Mouse (Mus musculus): ENCODE results near the gene Sat1. TPM values are rescaled to one million over a fixed set of nuclear protein-coding genes. Genes with fewer than 3 reads are reported as not detected.
A peak's percentile ranks its signal among the peaks of the same experiment; 100 is the strongest.
"Not testable (repeated sequence)": the region's sequence is repeated elsewhere in the genome, so short reads cannot be mapped to it uniquely, and the experiment has no call there.

Sat1 gene
- polyA plus RNA-seq (2015; fragmentation: Nextera tagmentation; extraction: Ambion mirVana) = 163 and 169 TPM in 2 replicates

DNA sequence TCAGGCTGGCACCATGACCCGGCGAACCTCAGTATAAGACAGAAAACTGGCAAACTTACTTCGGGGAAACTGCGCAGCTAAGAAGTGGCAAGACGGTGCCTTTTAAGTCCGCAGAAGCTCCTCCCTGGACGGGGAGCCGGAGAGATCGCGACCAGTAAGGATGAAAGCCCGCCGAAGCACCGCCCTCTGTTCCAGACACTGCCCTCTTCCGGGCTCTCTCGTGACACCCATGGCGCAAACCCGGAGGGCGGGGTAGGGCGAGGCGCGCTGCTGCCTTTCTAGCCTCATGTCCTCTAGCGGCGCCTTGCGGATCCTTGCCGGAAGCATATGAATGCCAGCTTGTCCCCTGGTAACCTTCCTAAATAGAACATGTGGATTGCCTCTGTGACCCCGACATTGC is at the start of gene Sat1:
Gene Sat1, minus strand, starts transcription at position 179 of the 400 bp plus-strand sequence.
- Histone ChIP-seq H3K27ac (replicated peaks) (peak within 1 kb of the TSS; percentile 66), H3K9ac (peak within 1 kb of the TSS; percentile 31; the same call in 1 of the 2 replicates), H3K36me3 (no peaks in the 10 kb centered on the region), H3K4me1 (no peaks in the 10 kb centered on the region), H3K27me3 (no peaks in the 10 kb centered on the region), H3K4me2 (replicated peaks) (peak within 1 kb of the TSS; percentile 46), H3K4me3 (replicated peaks) (peak within 1 kb of the TSS; percentile 51), H3K9me3 (replicated peaks) (no peaks in the 10 kb centered on the region)
- ATAC-seq (ENCODE audit: insufficient number of reproducible peaks, low FRiP score, low TSS enrichment, low read depth) = peak; percentile 95
- 17% methylated on average over 26 of the region's 26 CpGs for WGBS

DNA sequence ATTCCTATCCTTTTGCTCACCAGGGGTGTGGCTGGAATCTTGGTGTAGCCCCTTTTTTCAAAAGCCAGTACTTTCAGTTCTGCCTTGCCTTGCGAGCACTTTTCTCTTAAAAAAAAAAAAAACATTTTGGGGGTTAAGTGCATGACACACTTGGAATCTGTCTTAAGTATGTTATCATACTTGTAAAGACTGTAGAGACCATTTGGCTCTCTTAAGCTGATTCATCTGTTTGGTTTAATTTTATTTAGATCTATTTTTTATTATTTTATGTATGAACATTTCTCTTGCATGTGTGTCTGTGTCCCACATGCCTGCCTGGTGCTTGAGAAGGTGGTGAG is 46.6 kb upstream of the Sat1 start:
- Histone ChIP-seq H3K9me3 (replicated peaks) (no peaks in the 10 kb centered on the region), H3K36me3 (no peaks in the 10 kb centered on the region), H3K4me1 (no peaks in the 10 kb centered on the region), H3K4me3 (replicated peaks) (peak overlapping the region; percentile 57), H3K27ac (replicated peaks) (peak overlapping the region; percentile 82; the same call in 1 of the 2 replicates), H3K27me3 (no peaks in the 10 kb centered on the region), H3K9ac (no peak overlapping the region; the same call in 1 of the 2 replicates), H3K4me2 (replicated peaks) (peak overlapping the region; percentile 43)
- no peak; the same call in 1 of the 2 replicates for ATAC-seq (ENCODE audit: insufficient number of reproducible peaks, low FRiP score, low TSS enrichment, low read depth)
- WGBS = 23% methylated on average over 1 of the region's 1 CpGs

DNA sequence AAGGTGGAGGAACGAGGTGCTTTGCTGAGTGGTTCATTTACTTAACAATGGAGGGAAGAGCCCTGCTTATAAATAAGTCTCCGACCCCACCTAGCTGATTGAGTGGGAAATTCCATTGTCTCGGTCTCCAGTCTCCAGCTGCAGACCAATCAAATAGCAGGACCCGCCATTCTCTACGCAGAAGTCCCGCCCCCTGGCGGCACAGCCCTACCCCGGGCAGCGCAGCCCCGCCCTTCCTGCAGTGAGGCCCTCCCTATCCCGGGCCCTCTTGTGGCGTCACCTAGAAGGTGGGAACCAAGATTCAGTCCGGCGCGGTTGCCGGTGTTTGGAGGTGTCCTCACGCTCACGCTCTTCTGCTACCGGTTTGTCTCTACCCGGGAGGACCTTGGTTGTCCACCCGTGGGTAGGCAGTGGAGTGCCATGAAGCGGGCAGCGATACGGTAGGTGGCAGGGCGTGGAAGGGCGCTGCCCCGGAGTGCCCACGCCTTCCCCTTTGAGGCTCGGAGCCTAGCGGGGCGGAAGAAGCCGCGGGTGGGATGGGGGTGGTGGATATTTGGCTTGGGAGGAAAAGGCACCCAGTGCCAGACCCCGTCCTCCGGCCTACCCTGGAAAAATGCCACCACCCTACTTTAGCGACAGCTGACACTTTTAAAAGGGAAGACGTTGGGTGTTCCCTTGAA is 46.1 kb upstream of the Sat1 start, which contains the start of gene Acot9:
Gene Acot9, plus strand, starts transcription at position 209 of the 680 bp plus-strand sequence.
- H3K9ac ChIP-seq = peak within 1 kb of the TSS; percentile 47
- peak within 1 kb of the TSS; percentile 43 for H3K4me2 ChIP-seq (replicated peaks)
- H3K4me1 ChIP-seq = no peaks in the 10 kb centered on the region
- peak within 1 kb of the TSS; percentile 82 for H3K27ac ChIP-seq (replicated peaks)
- WGBS = 18% methylated on average over 37 of the region's 37 CpGs
- ATAC-seq (ENCODE audit: insufficient number of reproducible peaks, low FRiP score, low TSS enrichment, low read depth) = peak; percentile 97
- peak within 1 kb of the TSS; percentile 57 for H3K4me3 ChIP-seq (replicated peaks)
- H3K36me3 ChIP-seq = no peaks in the 10 kb centered on the region
- H3K27me3 ChIP-seq = no peaks in the 10 kb centered on the region
- no peaks in the 10 kb centered on the region for H3K9me3 ChIP-seq (replicated peaks)

DNA sequence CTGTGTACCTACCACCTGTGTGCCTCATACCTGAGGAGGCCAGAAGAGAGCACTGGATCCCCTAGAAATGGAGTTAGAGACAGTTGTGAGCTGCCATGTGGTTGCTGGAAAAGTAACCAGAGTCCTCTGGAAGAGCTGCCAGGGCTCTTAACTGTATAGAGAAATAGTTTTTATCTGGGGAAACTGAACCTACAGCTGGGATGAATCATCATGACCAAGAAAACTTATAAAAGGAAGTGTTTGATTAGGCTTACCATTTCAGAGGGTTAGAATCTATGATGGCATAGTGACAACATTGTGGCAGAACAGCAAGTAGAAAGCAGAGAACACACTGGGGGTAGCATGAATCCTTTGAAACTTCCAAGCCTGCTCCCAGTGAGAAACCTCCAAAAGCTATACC is 40.6 kb upstream of the Sat1 start:
- no peaks in the 10 kb centered on the region for H3K36me3 ChIP-seq
- no peaks in the 10 kb centered on the region for H3K9me3 ChIP-seq (replicated peaks)
- ATAC-seq (ENCODE audit: insufficient number of reproducible peaks, low FRiP score, low TSS enrichment, low read depth) = no peak
- H3K4me3 ChIP-seq (replicated peaks) = no peak overlapping the region
- H3K4me1 ChIP-seq = no peaks in the 10 kb centered on the region
- H3K9ac ChIP-seq = no peak overlapping the region
- no peak overlapping the region for H3K4me2 ChIP-seq (replicated peaks)
- H3K27me3 ChIP-seq = no peaks in the 10 kb centered on the region
- no peak overlapping the region for H3K27ac ChIP-seq (replicated peaks)

DNA sequence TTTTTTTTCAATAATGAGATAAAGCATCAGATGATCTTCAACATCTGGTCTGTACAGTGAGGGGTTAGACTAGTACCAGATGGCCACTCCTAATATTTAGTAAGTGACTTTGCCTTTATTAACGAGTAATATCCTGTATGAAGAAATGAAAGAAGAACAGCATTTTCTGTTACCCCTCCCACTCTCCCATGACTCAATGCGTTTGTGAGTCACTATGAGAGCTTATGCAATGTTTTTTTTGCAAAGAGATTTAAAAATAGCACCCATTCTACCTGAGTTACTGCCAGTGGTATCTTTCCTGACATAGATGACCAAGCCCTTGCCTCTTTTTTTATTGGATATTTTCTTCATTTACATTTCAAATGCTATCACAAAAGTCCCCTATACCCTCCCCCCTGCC is 2.0 kb upstream of the Sat1 start:
- Histone ChIP-seq H3K4me2 (replicated peaks) (no peak overlapping the region), H3K36me3 (no peaks in the 10 kb centered on the region), H3K9ac (no peak overlapping the region), H3K4me3 (replicated peaks) (no peak overlapping the region), H3K27ac (replicated peaks) (no peak overlapping the region), H3K9me3 (replicated peaks) (no peaks in the 10 kb centered on the region), H3K4me1 (no peaks in the 10 kb centered on the region), H3K27me3 (no peaks in the 10 kb centered on the region)
- no peak for ATAC-seq (ENCODE audit: insufficient number of reproducible peaks, low FRiP score, low TSS enrichment, low read depth)
- WGBS = 61% methylated on average over 2 of the region's 2 CpGs

DNA sequence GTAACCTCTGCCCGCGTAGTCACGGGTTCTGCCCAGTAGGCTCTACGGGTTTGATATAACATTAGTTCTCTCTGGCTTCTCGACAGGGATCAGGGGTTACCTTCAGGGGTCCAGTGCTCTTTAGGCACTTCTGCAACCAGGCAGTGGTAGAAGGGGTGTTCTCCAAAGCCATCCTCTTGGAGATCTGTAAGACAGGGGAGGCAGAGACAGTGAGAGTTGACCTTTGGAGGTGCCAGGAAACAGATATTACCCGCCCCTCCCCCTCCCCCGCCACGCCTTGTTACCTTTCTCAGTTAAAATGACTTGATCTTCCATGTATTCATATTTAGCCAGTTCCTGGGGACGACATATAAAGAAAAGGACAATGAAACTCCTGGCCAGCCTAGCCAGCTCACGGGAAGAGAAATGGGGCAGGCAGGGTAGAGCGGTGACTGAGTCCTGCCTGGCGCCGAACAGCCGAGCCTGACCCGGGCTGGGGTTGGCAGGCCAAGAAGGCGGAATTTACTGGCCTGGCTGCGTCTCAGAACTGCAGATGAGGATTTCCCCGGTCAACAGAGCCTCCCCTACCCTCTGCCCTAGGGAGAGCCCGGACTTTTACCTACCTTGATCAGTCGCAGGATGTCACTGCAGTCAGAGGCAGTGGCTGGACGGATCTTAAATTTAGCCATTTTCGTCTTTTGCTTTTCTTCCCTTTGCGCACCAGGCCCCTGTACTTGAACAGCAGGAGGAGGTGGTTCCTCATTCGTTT is 574 bp downstream of the Sat1 start:
- ATAC-seq (ENCODE audit: insufficient number of reproducible peaks, low FRiP score, low TSS enrichment, low read depth) = peak; percentile 64
- Histone ChIP-seq H3K27ac (replicated peaks) (peak overlapping the region; percentile 66), H3K27me3 (no peaks in the 10 kb centered on the region), H3K9ac (peak overlapping the region; percentile 31; the same call in 1 of the 2 replicates), H3K4me2 (replicated peaks) (peak overlapping the region; percentile 46), H3K36me3 (no peaks in the 10 kb centered on the region), H3K4me1 (no peaks in the 10 kb centered on the region), H3K9me3 (replicated peaks) (no peaks in the 10 kb centered on the region), H3K4me3 (replicated peaks) (peak overlapping the region; percentile 51)
- 26% methylated on average over 23 of the region's 24 CpGs for WGBS

DNA sequence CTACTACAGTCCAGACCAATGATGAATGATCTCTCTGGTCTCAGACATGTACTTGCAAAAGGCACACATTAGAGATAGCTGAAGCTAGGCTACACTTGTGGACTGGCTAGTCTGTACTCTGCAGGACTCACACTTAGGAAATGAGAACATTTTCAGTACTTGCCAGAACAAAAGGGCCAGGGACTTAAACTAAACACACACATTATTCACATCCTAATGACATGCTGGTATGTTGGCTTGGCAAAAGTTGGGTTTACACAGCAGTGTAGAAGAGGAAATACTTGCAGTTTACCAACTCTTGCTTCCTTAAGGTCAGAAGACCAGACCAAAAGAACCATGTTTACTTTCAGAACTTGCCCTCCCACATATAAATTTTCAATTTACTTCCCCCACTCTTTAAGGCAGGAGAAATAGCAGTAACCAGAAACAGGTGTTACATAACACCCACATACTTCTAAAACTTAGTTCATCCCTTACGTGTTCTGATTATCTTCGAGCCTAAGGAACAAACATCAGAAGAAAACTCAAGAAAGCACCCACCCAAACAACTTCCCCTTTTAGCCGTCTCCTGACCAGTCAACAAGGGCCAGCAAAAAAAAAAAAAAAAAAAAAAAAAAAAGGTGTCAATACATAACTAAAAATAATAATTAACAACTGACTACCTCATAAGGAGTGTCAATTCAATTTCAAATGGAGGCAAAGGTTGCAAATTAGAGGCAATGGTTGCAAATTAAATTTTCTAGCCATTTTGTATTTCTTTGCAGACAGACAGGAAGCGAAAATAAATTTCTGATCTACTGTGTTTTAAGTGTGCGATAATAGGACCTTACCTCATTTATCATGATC is 1.7 kb downstream of the Sat1 start:
- Histone ChIP-seq H3K27me3 (no peaks in the 10 kb centered on the region), H3K9ac (no peak overlapping the region), H3K27ac (replicated peaks) (no peak overlapping the region), H3K4me2 (replicated peaks) (no peak overlapping the region), H3K36me3 (no peaks in the 10 kb centered on the region), H3K9me3 (replicated peaks) (no peaks in the 10 kb centered on the region), H3K4me1 (no peaks in the 10 kb centered on the region), H3K4me3 (replicated peaks) (no peak overlapping the region; the same call in 1 of the 2 replicates)
- WGBS = 68% methylated on average over 5 of the region's 5 CpGs
- no peak for ATAC-seq (ENCODE audit: insufficient number of reproducible peaks, low FRiP score, low TSS enrichment, low read depth)

DNA sequence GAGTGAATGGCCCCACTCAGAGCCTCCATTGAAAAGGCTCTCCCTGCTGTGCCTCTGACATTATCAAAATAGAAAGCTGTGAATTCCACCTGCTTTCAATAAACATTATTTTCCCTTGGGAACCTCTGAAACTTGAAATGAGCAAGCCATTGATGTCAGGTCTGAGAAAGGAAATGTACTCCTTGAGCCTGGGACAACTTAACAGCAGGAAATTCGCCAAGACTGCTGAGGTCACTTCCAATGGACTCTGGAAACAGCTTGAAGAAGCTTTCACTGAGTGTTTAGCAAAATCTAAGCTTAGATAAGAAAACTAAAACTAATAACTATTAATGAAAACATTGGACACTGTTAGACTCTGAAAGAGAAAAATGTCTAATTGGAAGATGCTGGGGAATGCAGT is 7.6 kb downstream of the Sat1 start:
- no peak for ATAC-seq (ENCODE audit: insufficient number of reproducible peaks, low FRiP score, low TSS enrichment, low read depth)
- Histone ChIP-seq H3K4me2 (replicated peaks) (no peak overlapping the region), H3K9me3 (replicated peaks) (no peaks in the 10 kb centered on the region), H3K27ac (replicated peaks) (no peak overlapping the region), H3K9ac (no peak overlapping the region), H3K4me3 (replicated peaks) (no peak overlapping the region), H3K27me3 (no peaks in the 10 kb centered on the region), H3K4me1 (no peaks in the 10 kb centered on the region), H3K36me3 (no peaks in the 10 kb centered on the region)
- 6% methylated on average over 1 of the region's 1 CpGs for WGBS

DNA sequence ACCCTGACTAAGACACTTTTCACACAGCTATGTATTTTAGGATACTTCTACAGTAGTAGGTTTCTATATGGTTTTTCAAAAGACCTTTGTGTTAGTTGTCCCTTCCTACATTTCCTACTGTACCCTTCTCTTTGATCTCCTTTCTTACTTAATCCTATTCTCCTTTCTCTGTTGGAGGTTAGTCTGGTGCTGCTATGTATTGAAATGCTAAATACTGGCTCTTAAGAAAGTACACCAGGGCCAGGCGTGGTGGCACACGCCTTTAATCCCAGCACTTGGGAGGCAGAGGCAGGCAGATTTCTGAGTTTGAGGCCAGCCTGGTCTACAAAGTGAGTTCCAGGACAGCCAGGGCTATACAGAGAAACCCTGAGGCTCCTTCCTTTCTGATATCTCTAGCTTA is 10.8 kb downstream of the Sat1 start:
- ATAC-seq (ENCODE audit: insufficient number of reproducible peaks, low FRiP score, low TSS enrichment, low read depth); H3K9me3 ChIP-seq (replicated peaks); H3K27ac ChIP-seq (replicated peaks); H3K4me2 ChIP-seq (replicated peaks); H3K36me3 ChIP-seq; H3K4me3 ChIP-seq (replicated peaks); H3K9ac ChIP-seq; H3K27me3 ChIP-seq; H3K4me1 ChIP-seq: not testable (repeated sequence)
- 72% methylated on average over 2 of the region's 2 CpGs for WGBS

DNA sequence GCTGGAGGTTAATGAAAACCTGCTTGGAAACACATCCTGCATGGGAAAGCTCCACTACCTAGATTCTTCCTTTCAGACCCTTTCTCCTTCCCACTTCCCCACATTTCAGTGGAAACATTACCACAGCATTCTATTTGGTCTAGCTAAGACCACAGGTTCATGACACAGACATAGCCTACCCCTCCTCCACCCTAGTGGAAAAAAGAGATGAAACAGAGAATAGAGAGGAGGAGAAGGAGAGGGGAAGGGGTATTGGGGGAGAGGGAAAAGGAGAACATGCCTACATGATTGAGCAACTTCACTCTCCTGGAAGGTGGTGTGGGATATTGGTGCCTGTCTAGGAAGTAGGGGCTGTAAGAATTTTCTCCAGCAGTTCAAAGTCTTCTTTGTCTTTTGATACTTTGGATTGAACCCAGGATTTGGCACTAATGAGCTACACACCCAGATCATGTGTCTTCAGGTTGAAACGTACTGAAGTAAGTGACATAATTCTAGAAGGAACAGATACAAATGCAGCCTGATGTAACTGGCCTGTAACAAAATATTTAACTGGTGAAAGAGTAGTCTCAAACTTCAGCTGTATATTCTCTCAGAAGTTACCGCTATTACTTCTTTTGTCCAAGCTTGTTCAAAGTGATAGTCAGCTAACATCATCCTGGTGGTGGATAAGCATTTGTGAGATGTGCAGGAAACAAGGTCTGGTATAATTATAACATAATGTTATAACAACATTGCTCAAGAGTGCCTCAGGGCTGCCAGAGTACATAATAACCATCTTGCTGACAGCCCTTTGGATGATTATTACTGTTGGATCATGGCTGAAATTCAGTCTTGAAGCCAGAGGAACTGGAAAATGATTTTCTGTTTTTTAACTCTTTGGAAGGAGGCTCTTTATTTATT is 13.6 kb downstream of the Sat1 start:
- WGBS = 30% methylated on average over 2 of the region's 2 CpGs
- no peak overlapping the region for H3K27ac ChIP-seq (replicated peaks)
- no peaks in the 10 kb centered on the region for H3K27me3 ChIP-seq
- H3K9me3 ChIP-seq (replicated peaks) = no peaks in the 10 kb centered on the region
- no peaks in the 10 kb centered on the region for H3K36me3 ChIP-seq
- 0 out of 2 replicates have a peak, but pooled peaks cover 3% of the 10 kb centered on the region for H3K4me1 ChIP-seq
- no peak for ATAC-seq (ENCODE audit: insufficient number of reproducible peaks, low FRiP score, low TSS enrichment, low read depth)
- H3K9ac ChIP-seq = no peak overlapping the region
- no peak overlapping the region for H3K4me3 ChIP-seq (replicated peaks)
- H3K4me2 ChIP-seq (replicated peaks) = no peak overlapping the region
